In genomic region chr9:13315393-13315792, GRCm38 (mm10) we compare ENCODE assay signal across 15 mouse cellular contexts. TPM values are rescaled to one million over a fixed set of nuclear protein-coding genes. Genes with fewer than 3 reads are reported as not detected.
DNase-seq lines count a peak whose midpoint lies in the region; ATAC-seq and TF ChIP-seq lines count a peak whose summit lies in the region.
"Had no signal": no experiment of that assay in that cellular context is flagged by ENCODE, and none has a peak within 500 bp of the region (broad histone marks: within the 10 kb centered on the region; RNA-seq: fewer than 3 reads in every experiment).

No protein-coding gene starts in this region.

- H3K27ac ChIP-seq in heart, embryonic 12.5 days (ENCODE audit: poor library complexity, severe bottlenecking), result peak overlapping the region; percentile 40
- peak overlapping the region; percentile 79 for H3K27ac ChIP-seq in layer of hippocampus, adult 2 months
- H3K27ac ChIP-seq in heart, postnatal 0 days (ENCODE audit: low read depth), result peak overlapping the region; percentile 18; the same call in 1 of the 2 replicates
- H3K27ac ChIP-seq: hindbrain, embryonic 12.5 days; intestine, embryonic 15.5 days; liver, embryonic 15.5 days had no signal

- H3K27me3 ChIP-seq in heart, embryonic 12.5 days (replicated peaks), result no peaks in the 10 kb centered on the region
- H3K27me3 ChIP-seq in heart, postnatal 0 days (ENCODE audit: control insufficient read depth, insufficient read depth, low read length), result no peaks in the 10 kb centered on the region
- H3K27me3 ChIP-seq: hindbrain, embryonic 12.5 days; intestine, embryonic 15.5 days; liver, embryonic 15.5 days had no signal

- H3K9ac ChIP-seq in heart, embryonic 12.5 days, result 0 out of 2 replicates have a peak overlapping the region, but pooled peaks have one; percentile 48
- no peak overlapping the region for H3K9ac ChIP-seq in heart, postnatal 0 days (replicated peaks; ENCODE audit: low read depth, low read length)
- H3K9ac ChIP-seq: forebrain, postnatal 0 days; hindbrain, embryonic 12.5 days; intestine, embryonic 15.5 days; liver, embryonic 15.5 days had no signal

- H3K4me1 ChIP-seq in heart, embryonic 12.5 days (replicated peaks), result peaks cover 61% of the 10 kb centered on the region
- H3K4me1 ChIP-seq in heart, postnatal 0 days (ENCODE audit: control insufficient read depth, insufficient read depth), result peaks cover 29% of the 10 kb centered on the region
- H3K4me1 ChIP-seq: intestine, embryonic 15.5 days; liver, embryonic 15.5 days had no signal

- H3K4me3 ChIP-seq in heart, embryonic 12.5 days, result no peak overlapping the region
- no peak overlapping the region for H3K4me3 ChIP-seq in layer of hippocampus, adult 2 months
- no peak overlapping the region for H3K4me3 ChIP-seq in heart, postnatal 0 days (ENCODE audit: low read depth, low read length)
- H3K4me3 ChIP-seq: erythroblast, embryonic 14.5 days; hindbrain, embryonic 12.5 days; intestine, embryonic 15.5 days; liver, embryonic 15.5 days had no signal

- no peak for ATAC-seq in heart, embryonic 12.5 days (ENCODE audit: insufficient number of reproducible peaks, low FRiP score)
- no peak for ATAC-seq in heart, postnatal 0 days (ENCODE audit: insufficient read depth, low read depth)
- ATAC-seq: forebrain, postnatal 0 days; intestine, embryonic 15.5 days had no signal

- 43% methylated on average over 5 of the region's 5 CpGs for WGBS in heart, embryonic 12.5 days
- 41% methylated on average over 5 of the region's 5 CpGs for WGBS in heart, postnatal 0 days

- no peak for DNase-seq in heart, postnatal 4 days
- DNase-seq in layer of hippocampus, adult 2 months (ENCODE audit: low spot score in 2 of 2), result no peak
- DNase-seq in layer of hippocampus, adult 9-11 months, result no peak
- no peak for DNase-seq in heart, postnatal 0 days (ENCODE audit: low spot score)
- peak; percentile 34 for DNase-seq in lung, postnatal 25 days (ENCODE audit: low spot score)
- no peak for DNase-seq in Muller cell, postnatal 12 days (ENCODE audit: inconsistent ontology term)
- DNase-seq: adrenal gland, adult 8-10 months; forebrain, postnatal 0 days; left cerebral cortex, postnatal 4 days had no signal

- no peak for TF ChIP-seq CTCF in layer of hippocampus, adult 2 months (conservative IDR thresholded peaks at IDR 0.05)
- no peak for TF ChIP-seq CTCF in heart, postnatal 0 days (IDR thresholded peaks at IDR 0.05; ENCODE audit: low read depth)

- no peaks in the 10 kb centered on the region for H3K9me3 ChIP-seq in heart, embryonic 12.5 days (replicated peaks)
- no peaks in the 10 kb centered on the region for H3K9me3 ChIP-seq in heart, postnatal 0 days (replicated peaks; ENCODE audit: control insufficient read depth, low read length)
- H3K9me3 ChIP-seq: G1E; hindbrain, embryonic 12.5 days; intestine, embryonic 15.5 days; liver, embryonic 15.5 days had no signal

- TF ChIP-seq EP300 in heart, postnatal 0 days (IDR thresholded peaks at IDR 0.05; ENCODE audit: low read depth), result no peak

- H3K4me2 ChIP-seq in heart, embryonic 12.5 days, result peak overlapping the region; percentile 16
- no peak overlapping the region for H3K4me2 ChIP-seq in heart, postnatal 0 days (ENCODE audit: low read depth, low read length)
- H3K4me2 ChIP-seq: hindbrain, embryonic 12.5 days; intestine, embryonic 15.5 days; liver, embryonic 15.5 days had no signal

- H3K36me3 ChIP-seq in heart, embryonic 12.5 days, result no peaks in the 10 kb centered on the region
- no peaks in the 10 kb centered on the region for H3K36me3 ChIP-seq in heart, postnatal 0 days (replicated peaks; ENCODE audit: control insufficient read depth, insufficient read depth, low read length)
- H3K36me3 ChIP-seq: G1E; hindbrain, embryonic 12.5 days; intestine, embryonic 15.5 days; liver, embryonic 15.5 days had no signal

RNA-seq across cellular contexts. Expression of gene Maml2, which starts 17.6 kb away (rescaled TPM):
- polyA plus RNA-seq in heart, embryonic 12.5 days (2016; fragmentation: Nextera tagmentation; extraction: Ambion mirVana), result 11.6 and 12.3 TPM in 2 replicates
- total RNA-seq in heart, postnatal 4 days (2021), result 10 to 100 TPM; 11.9 to 13.2 TPM
- total RNA-seq in layer of hippocampus, adult 2 months (2021), result 10 to 100 TPM; 26.1 to 34.6 TPM
- 7.0 and 10.4 TPM in 2 replicates for total RNA-seq in heart, postnatal 0 days (2014; rRNA removed; ENCODE audit: low replicate concordance)
- 6.0 and 6.2 TPM in 2 replicates for polyA plus RNA-seq in heart, postnatal 0 days (2015; fragmentation: Nextera tagmentation; extraction: Ambion mirVana)

Comparison
In these comparisons a context has a peak if more than half of its experiments do, and no peak if none do; other contexts are left out.
1. H3K27ac ChIP-seq: peak in every context shown above with its lines; median percentile 79 in layer of hippocampus, adult 2 months; 40 in heart, embryonic 12.5 days; 18 in heart, postnatal 0 days.